Mouse (Mus musculus) skeletal muscle tissue, postnatal 0 days (tissue): ENCODE data around the gene Ss18l1. TPM values are rescaled to one million over a fixed set of nuclear protein-coding genes. Genes with fewer than 3 reads are reported as not detected.

Source experiments
- polyA plus RNA-seq: library from polyadenylated mRNA; unstranded; fragments of >200 nt; fragmentation: Nextera tagmentation; extraction: Ambion mirVana; gene quantifications from 2 replicates; pipeline ENCODE4 v1.2.1, GENCODE M21; 2015

Gene Ss18l1
- polyA plus RNA-seq: 1.9 and 2.3 TPM in 2 replicates

DNA sequence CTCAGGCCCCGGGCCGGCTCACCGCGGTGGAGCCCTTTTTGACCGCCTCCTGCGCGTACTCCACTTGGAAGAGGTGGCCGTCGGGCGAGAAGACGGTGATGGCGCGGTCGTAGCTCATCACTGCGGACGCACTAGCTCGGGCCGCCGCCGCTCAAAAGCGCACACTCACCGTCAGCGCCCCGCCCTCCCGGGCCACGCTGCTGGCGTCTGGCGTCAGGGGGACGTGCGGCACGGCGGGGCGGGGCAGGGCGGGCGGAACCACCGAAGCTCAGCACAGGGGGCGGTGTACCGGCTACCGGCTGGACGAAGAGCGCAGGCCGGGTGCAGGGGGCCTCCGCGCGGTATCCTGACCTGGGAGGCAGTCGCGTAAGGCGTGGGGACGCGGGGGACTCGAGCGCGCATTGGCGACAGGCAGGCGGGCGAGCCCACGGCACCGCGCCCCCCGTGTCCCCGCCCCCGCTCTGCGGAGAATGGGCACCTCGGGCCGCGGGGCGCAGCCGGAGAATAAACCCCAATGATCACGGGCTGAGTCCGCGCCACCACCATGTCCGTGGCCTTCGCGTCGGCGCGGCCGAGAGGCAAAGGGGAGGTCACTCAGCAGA is at the start of gene Ss18l1, which contains the start of gene Psma7:
Ss18l1 (plus strand) TSS at position 254 of the 602 bp plus-strand sequence.
Psma7 (minus strand) TSS at position 178 of the 602 bp plus-strand sequence.

DNA sequence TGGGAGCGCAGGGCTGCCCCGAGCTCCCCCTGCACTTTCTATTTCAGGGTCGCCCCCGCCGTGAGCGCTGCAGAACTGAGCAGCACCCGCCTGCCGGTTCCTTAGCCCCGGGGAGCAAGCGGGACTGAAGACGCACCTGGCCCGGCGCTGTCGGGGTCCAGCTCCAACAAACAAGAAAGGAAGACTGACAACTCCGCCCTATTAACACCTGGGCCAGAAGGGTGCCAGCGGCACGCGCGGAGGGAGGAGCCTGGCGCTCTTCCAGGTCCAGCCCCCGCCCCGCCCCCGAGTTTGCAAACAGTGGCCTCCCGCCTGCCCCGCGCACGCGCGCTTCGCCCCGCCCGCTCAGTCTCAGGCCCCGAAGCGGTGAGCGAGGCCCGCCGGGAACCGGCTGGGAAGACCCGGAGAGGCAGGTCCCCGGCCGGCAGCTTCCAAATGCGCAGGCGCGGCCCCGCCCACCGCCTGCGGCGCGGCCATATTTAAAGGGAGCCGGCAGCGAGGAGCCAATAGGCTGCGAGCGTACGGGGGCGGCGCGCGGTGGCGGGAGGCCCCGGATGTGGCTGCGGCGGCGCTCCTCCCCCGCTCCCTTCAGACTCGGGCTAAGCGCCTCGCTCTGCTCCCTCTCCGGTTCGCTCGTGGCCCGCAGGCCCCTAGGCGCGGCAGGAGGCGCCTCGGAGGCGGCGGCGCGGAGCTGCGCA is 17.8 kb upstream of the Ss18l1 start, which contains the start of gene Lsm14b:
Lsm14b (plus strand) TSS at position 587 of the 698 bp plus-strand sequence.

DNA sequence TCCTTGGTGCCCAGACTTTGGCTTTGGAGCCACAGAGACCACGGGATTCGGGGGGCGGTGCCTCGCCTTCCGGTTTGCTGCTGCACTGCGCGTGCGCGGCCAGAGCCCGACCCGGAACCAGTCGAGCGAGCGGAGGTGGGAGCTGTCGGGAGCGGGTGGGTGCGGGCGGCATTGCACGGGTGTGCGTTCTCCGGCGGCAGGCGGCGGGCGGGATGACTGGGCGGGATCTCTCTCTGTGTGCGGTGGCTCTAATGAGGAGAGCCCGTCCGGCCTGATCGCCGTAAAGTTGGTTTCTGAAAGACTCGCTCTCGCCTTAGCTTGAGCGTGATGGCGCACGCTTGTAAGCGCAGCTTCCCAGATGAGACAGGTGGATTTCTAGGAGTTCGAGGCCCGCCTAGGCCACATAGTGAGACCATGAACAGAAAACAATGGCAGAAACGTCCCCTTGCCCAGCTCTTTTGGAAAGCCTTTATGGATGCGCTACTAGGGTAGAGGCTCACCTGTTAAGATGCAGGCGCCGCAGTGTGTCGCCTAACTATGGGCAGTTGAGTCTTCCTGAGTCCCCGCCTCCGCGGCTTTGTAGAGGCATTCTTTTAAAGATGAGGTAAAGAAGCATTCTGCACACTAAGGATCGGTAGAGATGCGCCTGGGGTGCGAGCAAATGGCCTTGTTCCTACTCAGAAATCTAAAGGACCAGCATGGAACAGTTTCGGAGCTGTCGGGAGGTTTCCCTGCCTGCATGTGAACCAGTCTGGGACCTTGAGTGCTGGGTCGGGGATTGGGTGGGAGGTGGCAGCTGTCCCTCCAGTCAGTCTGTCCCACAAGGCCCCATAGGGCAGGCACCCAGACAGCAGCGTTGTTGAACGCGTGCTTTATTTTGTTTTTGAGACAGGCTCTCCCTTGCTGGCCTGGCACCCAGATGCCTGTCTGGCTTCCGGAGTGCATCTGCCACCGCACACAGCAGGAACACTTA is 28.5 kb downstream of the Ss18l1 start, which contains the start of gene Mtg2:
Mtg2 (plus strand) TSS at position 108 of the 973 bp plus-strand sequence.

DNA sequence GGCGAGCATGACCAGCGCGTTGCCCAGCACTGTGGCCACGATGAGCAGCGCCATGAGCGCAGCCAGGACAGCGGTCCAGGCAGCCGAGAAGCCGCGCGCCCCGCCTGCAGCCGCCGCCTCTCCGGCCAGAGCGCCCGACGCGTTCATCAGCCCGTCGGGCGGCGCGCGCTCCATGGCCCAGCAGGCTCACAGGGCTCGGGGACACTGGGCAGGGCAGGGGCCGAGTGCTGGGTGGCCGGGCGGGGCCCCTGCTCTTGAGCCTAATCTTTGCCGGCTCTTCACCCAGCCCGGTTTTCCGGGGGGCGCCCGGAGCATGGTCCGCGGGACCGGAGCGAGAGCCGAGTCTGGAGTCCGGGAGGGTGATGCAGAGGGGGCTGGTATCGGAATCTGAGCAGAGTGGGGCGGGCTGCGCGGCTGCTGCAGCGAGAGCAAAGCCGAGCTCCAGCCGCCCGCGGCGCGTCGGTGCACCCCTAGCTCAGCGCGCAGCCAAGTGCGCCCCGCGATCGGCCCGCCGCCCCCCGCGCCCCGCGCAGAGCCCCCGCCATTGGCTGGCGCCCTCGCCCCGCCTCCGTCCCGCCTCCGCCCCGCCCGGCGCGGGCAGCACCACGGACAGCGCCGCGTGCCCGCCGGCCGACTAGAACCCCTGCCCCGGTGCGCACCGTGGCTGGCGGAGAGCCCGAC is 61.8 kb downstream of the Ss18l1 start, which contains the start of gene Hrh3:
Hrh3 (minus strand) TSS at position 511 of the 681 bp plus-strand sequence.

DNA sequence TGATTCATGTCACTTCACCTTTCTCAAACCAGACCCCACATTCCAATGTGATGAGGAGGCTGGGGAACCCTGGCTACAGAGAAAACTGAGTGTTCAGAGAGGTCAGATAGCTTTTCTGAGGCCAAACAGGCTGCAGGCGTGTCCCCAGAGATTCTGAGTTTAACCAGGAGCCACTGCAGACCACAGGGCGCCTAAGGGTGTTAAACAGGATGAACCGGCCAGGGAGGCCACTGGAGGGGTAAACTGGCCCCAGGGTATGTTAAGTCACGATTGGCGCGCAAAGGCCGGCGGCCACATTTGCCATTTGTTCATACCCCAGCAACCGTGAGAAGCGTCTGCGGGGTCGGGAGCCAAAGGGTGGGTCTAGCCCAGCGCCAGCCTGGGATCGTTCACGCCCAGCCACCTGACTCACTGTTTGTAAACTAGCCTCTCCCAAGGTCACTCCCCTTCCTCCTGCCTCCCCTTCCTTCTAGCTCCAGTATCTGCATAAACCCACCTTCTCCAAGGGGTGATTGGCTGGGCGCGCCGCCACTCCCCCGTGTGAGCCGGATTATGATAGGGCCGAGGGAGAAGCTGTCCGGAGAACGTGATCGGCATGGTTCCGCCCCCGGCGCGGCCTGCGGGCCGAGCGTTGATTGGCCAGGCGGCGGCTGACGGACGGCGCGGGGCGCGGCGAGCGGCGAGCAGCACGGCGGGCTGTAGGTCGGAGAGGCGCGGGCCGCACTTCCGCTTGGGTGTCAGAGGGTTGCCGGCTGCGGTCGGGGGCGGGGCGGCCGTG is 76.5 kb downstream of the Ss18l1 start, which contains the start of gene Osbpl2:
Osbpl2 (plus strand) TSS at position 646 of the 778 bp plus-strand sequence.

Other genes starting within 250 kb of the Ss18l1 start
- gene Taf4, start 65.9 kb upstream of the Ss18l1 start, polyA plus RNA-seq: 1.2 and 1.5 TPM in 2 replicates
- gene Lsm14b, start 17.5 kb upstream of the Ss18l1 start, polyA plus RNA-seq: 4.1 and 5.6 TPM in 2 replicates
- 311 and 375 TPM in 2 replicates for gene Psma7, start 76 bp upstream of the Ss18l1 start, polyA plus RNA-seq
- 20.0 and 20.3 TPM in 2 replicates for gene Mtg2, start 28.1 kb downstream of the Ss18l1 start, polyA plus RNA-seq
- 0.13 and 0.27 TPM in 2 replicates for gene Hrh3, start 62.0 kb downstream of the Ss18l1 start, polyA plus RNA-seq
- gene Osbpl2, start 76.8 kb downstream of the Ss18l1 start, polyA plus RNA-seq: 23.4 and 23.7 TPM in 2 replicates
- gene Adrm1, start 129.0 kb downstream of the Ss18l1 start, polyA plus RNA-seq: 175 and 180 TPM in 2 replicates
- gene Lama5, start 183.3 kb downstream of the Ss18l1 start, polyA plus RNA-seq: 14.1 and 15.1 TPM in 2 replicates
- 362 and 453 TPM in 2 replicates for gene Rps21, start 214.9 kb downstream of the Ss18l1 start, polyA plus RNA-seq
- 5.7 and 6.1 TPM in 2 replicates for gene Cables2, start 231.0 kb downstream of the Ss18l1 start, polyA plus RNA-seq
- not detected in 2 replicates for gene Rbbp8nl, start 247.4 kb downstream of the Ss18l1 start, polyA plus RNA-seq